Mouse (Mus musculus) heart, embryonic 10.5 days (tissue): ENCODE results near the gene Fhad1. TPM values are rescaled to one million over a fixed set of nuclear protein-coding genes. Genes with fewer than 3 reads are reported as not detected.

Experiments
- DNase-seq: peaks from one replicate; pipeline ENCODE4 v3.0.0-alpha.2; 2017; ENCODE audit warnings: low spot score
- H3K27ac ChIP-seq: fragments of 300-500 bp; sonication (generic); 2 replicates; pipeline ENCODE4 v1.5.1; 2016; ENCODE audit warnings: mild to moderate bottlenecking
- H3K27me3 ChIP-seq: fragments of 300-500 bp; sonication (generic); 2 replicates; pipeline ENCODE4 v1.6.1; 2016; ENCODE audit warnings: mild to moderate bottlenecking; ENCODE audit not compliant: poor library complexity, insufficient read depth, severe bottlenecking
- H3K36me3 ChIP-seq: fragments of 300-500 bp; sonication (generic); 2 replicates; pipeline ENCODE4 v1.6.1; 2016; ENCODE audit warnings: mild to moderate bottlenecking, moderate library complexity
- H3K4me1 ChIP-seq: fragments of 300-500 bp; sonication (generic); 2 replicates; pipeline ENCODE4 v1.6.1; 2016; ENCODE audit warnings: mild to moderate bottlenecking
- H3K4me3 ChIP-seq: fragments of 300-500 bp; sonication (generic); 2 replicates; pipeline ENCODE4 v1.5.1; 2016; ENCODE audit warnings: mild to moderate bottlenecking, moderate library complexity
- H3K9me3 ChIP-seq: fragments of 300-500 bp; sonication (generic); 2 replicates; pipeline ENCODE4 v1.6.1; 2016; ENCODE audit warnings: mild to moderate bottlenecking, moderate library complexity
- WGBS: fragments of 180-500 bp; shearing (Covaris S2); methylation state at CpG from one replicate; pipeline ENCODE4 v1.1.7; 2016; 5-methylcytosine and 5-hydroxymethylcytosine counted together
- polyA plus RNA-seq: library from polyadenylated mRNA; unstranded; fragments of >200 nt; fragmentation: Nextera tagmentation; extraction: Ambion mirVana; gene quantifications from 2 replicates; pipeline ENCODE4 v1.2.1, GENCODE M21; 2016

The Fhad1 gene
- polyA plus RNA-seq, 1 experiment from 2014 or later = 3.4 TPM

DNA sequence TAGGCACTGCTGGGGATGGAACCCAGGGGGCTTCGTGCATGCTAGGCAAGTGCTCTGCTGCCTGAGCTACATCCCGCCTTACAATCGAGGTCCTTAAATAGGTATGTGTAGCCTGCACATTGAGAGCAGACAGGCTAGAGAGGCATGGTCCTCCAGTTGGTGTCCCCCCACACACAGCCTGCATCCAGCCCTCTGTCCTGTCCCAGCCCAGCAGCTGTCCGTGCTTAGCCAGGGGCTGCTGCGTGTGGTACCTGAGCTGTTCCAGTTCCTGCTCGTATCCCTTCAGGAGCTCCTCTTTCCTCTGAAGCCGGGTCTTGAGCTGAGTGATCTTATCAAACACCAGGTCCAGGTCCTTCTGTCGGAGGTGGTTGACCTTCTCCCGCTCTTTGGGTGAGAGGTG lies 110.2 kb downstream of the Fhad1 start:
- peak overlapping the region; percentile 38; the same call in 1 of the 2 replicates for H3K27ac ChIP-seq
- H3K36me3 ChIP-seq = no peaks in the 10 kb centered on the region
- peaks cover 54% of the 10 kb centered on the region for H3K4me1 ChIP-seq
- H3K27me3 ChIP-seq = no peaks in the 10 kb centered on the region
- DNase-seq = no peak
- 42% methylated on average over 9 of the region's 9 CpGs for WGBS
- H3K4me3 ChIP-seq = no peak overlapping the region
- no peaks in the 10 kb centered on the region for H3K9me3 ChIP-seq

GRCm38 (mm10) chr4:141902479-141902858 lies 112.4 kb downstream of the Fhad1 start:
- H3K27ac ChIP-seq = peak overlapping the region; percentile 68; the same call in 1 of the 2 replicates
- no peak overlapping the region for H3K4me3 ChIP-seq
- DNase-seq = no peak
- H3K36me3 ChIP-seq = no peaks in the 10 kb centered on the region
- WGBS = 91% methylated on average over 8 of the region's 8 CpGs
- no peaks in the 10 kb centered on the region for H3K9me3 ChIP-seq
- H3K27me3 ChIP-seq = no peaks in the 10 kb centered on the region
- H3K4me1 ChIP-seq = peaks cover 67% of the 10 kb centered on the region

DNA sequence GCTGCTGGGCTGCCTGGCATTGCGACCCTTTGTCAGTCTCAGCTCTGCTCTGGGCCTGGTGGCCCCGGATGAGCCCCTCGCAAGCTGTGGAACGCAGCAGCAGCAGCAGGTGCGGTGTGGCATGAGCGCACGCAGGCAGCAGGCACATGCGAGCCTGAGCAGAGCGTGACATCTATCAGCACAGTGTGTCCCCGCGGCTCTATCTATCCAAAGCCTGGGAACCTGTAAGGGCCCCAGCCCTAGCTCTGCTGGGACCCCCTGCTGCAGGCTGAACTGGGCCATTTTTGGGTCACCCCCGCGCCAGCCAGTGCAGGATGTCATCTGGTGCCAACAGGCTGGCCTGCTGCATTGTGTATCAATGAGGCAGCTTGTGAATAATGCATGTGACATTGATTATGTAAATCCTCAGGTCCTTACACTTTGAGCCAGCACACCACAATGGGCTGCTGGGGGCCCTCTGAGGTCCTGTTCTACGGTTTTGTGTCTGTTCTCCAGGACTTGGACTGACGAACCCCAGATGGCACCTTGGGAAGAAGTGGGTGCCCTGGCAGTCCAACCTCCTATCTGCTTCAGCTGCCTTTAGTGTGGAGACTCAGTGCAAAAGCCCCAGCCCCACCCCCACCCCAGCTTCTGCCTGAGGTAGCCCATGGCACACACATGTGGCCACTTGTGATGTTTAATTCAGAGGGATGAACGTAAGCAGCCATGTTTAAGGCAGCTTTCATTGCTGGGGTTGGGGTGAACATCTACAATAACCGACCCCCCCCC lies 113.0 kb downstream of the Fhad1 start:
- Histone ChIP-seq H3K4me1 (peaks cover 63% of the 10 kb centered on the region), H3K27ac (peak overlapping the region; percentile 68), H3K27me3 (no peaks in the 10 kb centered on the region), H3K4me3 (no peak overlapping the region), H3K9me3 (no peaks in the 10 kb centered on the region), H3K36me3 (no peaks in the 10 kb centered on the region)
- WGBS = 62% methylated on average over 17 of the region's 17 CpGs
- DNase-seq = no peak

DNA sequence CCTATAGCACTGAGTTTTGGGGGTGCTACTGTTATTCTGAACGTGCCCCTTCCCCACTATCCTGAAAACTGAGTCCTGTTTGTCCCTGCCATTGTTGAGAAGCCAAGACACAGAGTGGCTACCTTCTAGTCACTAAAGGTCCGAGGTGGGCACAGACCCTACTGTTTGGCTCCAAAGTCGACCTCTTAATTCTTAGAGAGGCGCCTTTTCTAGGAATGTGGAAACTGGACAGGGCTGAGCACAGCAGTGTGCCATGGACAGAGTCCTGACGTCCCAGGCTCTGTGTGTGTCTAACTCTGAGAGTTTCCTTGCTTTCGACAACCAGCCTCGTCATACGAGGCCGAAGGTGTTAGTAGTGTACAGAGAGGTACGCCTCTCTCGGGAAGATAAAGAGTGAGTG lies 114.5 kb downstream of the Fhad1 start:
- Histone ChIP-seq H3K4me1 (peaks cover 75% of the 10 kb centered on the region), H3K4me3 (no peak overlapping the region), H3K36me3 (no peaks in the 10 kb centered on the region), H3K27ac (peak overlapping the region; percentile 82), H3K27me3 (no peaks in the 10 kb centered on the region), H3K9me3 (no peaks in the 10 kb centered on the region)
- no peak for DNase-seq
- WGBS = 50% methylated on average over 11 of the region's 11 CpGs

- Histone ChIP-seq H3K4me3 (peak overlapping the region; percentile 23; the same call in 1 of the 2 replicates), H3K9me3 (no peaks in the 10 kb centered on the region), H3K27ac (peak overlapping the region; percentile 82), H3K4me1 (peaks cover 72% of the 10 kb centered on the region), H3K36me3 (no peaks in the 10 kb centered on the region), H3K27me3 (no peaks in the 10 kb centered on the region)
- WGBS = 3% methylated on average over 8 of the region's 8 CpGs
- no peak for DNase-seq
Observed at GRCm38 (mm10) chr4:141899936-141900335, 114.9 kb downstream of the Fhad1 start.

- Histone ChIP-seq H3K36me3 (no peaks in the 10 kb centered on the region), H3K9me3 (no peaks in the 10 kb centered on the region), H3K27ac (no peak overlapping the region), H3K27me3 (no peaks in the 10 kb centered on the region), H3K4me1 (peaks cover 70% of the 10 kb centered on the region), H3K4me3 (no peak overlapping the region)
- 89% methylated on average over 8 of the region's 8 CpGs for WGBS
- no peak for DNase-seq
Observed at GRCm38 (mm10) chr4:141898905-141899304, 116.0 kb downstream of the Fhad1 start.

GRCm38 (mm10) chr4:141897838-141898237 lies 117.0 kb downstream of the Fhad1 start:
- no peak overlapping the region for H3K4me3 ChIP-seq
- no peaks in the 10 kb centered on the region for H3K9me3 ChIP-seq
- no peaks in the 10 kb centered on the region for H3K36me3 ChIP-seq
- WGBS = 56% methylated on average over 3 of the region's 3 CpGs
- H3K27ac ChIP-seq = peak overlapping the region; percentile 37
- peaks cover 66% of the 10 kb centered on the region for H3K4me1 ChIP-seq
- DNase-seq = no peak
- no peaks in the 10 kb centered on the region for H3K27me3 ChIP-seq

DNA sequence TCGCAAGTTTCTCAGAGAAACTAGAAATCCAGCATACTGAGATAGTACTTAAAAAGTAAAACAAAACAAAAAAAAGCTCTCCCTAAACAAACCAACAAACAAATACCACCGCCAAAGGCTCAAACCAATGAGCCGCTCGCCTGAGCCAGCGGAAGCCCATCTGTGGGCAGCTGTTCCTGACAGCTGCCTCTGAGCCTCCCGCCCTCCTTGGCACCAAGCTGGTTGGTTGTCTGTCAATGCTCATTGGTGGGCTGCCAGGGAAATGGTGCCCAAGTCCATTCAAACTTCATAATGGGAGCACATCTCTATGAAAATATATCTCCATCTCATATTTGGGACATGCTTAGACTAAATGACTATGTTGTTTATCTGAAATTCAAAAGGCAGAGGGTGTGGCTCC lies 117.7 kb downstream of the Fhad1 start:
- H3K36me3 ChIP-seq = no peaks in the 10 kb centered on the region
- H3K27ac ChIP-seq = no peak overlapping the region
- H3K9me3 ChIP-seq = no peaks in the 10 kb centered on the region
- 91% methylated on average over 6 of the region's 6 CpGs for WGBS
- H3K4me3 ChIP-seq = no peak overlapping the region
- DNase-seq = no peak
- H3K4me1 ChIP-seq = peaks cover 60% of the 10 kb centered on the region
- H3K27me3 ChIP-seq = no peaks in the 10 kb centered on the region

GRCm38 (mm10) chr4:141895772-141896171 lies 119.1 kb downstream of the Fhad1 start:
- DNase-seq = no peak
- Histone ChIP-seq H3K36me3 (no peaks in the 10 kb centered on the region), H3K4me3 (no peak overlapping the region), H3K4me1 (peaks cover 49% of the 10 kb centered on the region), H3K27me3 (no peaks in the 10 kb centered on the region), H3K9me3 (no peaks in the 10 kb centered on the region), H3K27ac (0 out of 2 replicates have a peak overlapping the region, but pooled peaks have one; percentile 18)
- WGBS = 48% methylated on average over 12 of the region's 12 CpGs

DNA sequence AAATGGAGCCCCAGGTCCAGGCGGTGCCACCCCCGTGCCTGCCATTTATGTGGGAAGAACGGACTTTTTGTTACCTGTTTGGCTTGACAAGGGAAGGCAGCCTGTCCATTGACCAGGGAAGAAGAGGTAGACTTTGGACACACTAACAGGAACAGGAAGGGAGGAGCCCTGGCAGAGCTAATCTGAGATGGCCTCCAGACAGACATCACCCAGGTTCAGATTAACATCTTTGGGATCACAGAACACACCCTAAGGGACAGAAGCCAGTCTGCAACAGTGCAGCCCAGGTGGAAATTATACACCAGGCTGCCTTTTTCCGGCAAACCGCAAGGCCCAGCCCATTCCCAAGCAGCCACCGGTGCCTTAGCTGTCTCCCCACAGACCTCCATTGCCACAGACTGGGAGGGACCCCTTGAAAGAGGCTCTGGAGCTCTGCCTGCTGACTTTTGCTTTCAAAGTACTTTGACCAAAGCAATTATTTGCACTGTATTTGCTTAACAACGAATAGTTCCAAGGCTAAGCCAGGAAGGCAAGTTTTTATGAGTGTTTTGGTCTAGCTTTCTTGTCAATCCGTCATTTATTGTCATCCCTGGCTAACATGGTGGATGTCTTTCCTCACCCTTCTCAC lies 121.6 kb downstream of the Fhad1 start:
- H3K4me1 ChIP-seq = peaks cover 28% of the 10 kb centered on the region
- no peaks in the 10 kb centered on the region for H3K36me3 ChIP-seq
- H3K27me3 ChIP-seq = no peaks in the 10 kb centered on the region
- no peak overlapping the region for H3K27ac ChIP-seq
- 83% methylated on average over 8 of the region's 8 CpGs for WGBS
- H3K9me3 ChIP-seq = no peaks in the 10 kb centered on the region
- no peak overlapping the region for H3K4me3 ChIP-seq
- DNase-seq = no peak

DNA sequence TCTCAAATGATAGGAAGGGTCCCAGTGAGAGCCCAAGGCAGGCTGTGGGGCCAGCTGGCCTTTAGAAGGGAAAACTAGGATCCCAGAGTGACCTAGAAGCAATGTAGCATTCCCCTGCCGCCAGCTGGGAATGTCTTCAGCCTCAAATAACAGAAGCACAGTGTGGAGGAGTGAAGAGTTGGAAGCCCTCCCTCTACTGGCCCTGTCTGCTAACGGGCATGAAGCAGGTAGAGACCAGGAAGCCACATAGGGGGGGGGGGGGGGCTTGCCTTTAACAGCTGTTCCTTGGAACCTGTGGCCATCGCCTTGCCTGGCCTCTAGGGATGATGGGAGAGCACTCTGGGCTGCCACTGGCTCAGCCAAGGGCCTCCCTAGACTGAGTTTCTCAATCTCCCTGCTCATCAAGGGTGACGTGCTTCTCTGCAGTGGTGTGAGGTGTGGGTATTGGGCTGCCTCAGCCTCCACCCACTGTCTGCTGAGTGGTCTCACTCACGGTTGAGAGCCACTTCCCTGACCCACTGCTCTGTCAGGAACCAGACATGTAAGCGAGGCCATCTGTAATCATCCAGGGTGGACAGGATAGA lies 128.4 kb downstream of the Fhad1 start:
- Histone ChIP-seq H3K4me3 (no peak overlapping the region), H3K27me3 (no peaks in the 10 kb centered on the region), H3K36me3 (no peaks in the 10 kb centered on the region), H3K9me3 (no peaks in the 10 kb centered on the region), H3K27ac (peak overlapping the region; percentile 81), H3K4me1 (peaks cover 58% of the 10 kb centered on the region)
- 26% methylated on average over 6 of the region's 6 CpGs for WGBS
- no peak for DNase-seq

- Histone ChIP-seq H3K27ac (peak overlapping the region; percentile 81), H3K4me3 (peak overlapping the region; percentile 36), H3K9me3 (no peaks in the 10 kb centered on the region), H3K27me3 (no peaks in the 10 kb centered on the region), H3K36me3 (no peaks in the 10 kb centered on the region), H3K4me1 (peaks cover 67% of the 10 kb centered on the region)
- 48% methylated on average over 9 of the region's 9 CpGs for WGBS
- DNase-seq = no peak
Observed at GRCm38 (mm10) chr4:141885451-141885850, 129.4 kb downstream of the Fhad1 start.

DNA sequence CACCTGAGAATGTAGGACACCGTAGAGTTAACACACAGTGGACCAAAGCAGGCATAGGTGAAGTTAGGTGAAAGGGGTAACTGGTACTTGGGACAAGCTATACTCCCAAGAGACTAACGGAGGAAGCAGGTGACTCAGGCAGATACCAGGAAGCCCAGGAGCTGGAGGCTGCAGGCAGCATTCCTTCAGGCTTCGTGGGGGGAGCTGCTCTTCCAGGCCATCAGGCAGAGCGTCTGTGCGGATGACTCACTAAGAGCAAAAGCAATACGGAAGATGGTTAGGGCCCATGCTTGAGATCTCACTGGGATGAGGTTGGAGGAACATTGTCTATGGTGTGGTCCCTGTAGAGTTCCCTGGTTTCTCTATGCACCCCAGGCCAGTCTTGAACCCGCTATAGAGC lies 132.0 kb downstream of the Fhad1 start:
- Histone ChIP-seq H3K36me3 (no peaks in the 10 kb centered on the region), H3K27ac (peak overlapping the region; percentile 76), H3K4me3 (peak overlapping the region; percentile 13; the same call in 1 of the 2 replicates), H3K27me3 (no peaks in the 10 kb centered on the region), H3K9me3 (no peaks in the 10 kb centered on the region), H3K4me1 (peaks cover 83% of the 10 kb centered on the region)
- 41% methylated on average over 7 of the region's 7 CpGs for WGBS
- no peak for DNase-seq
